Mouse (Mus musculus) liver, embryonic 14.5 days (tissue): ENCODE measurements at regions not wholly inside any gene's neighbourhood (a gene's known extent, or its start where the extent isn't known, plus 50 kb on each side); places are given as distances from the start of the nearest gene placed in this dataset.

Experiments
- CTCF ChIP-seq: IDR thresholded peaks from 2 replicates; pipeline ENCODE4 v1.5.1; 2016; ENCODE audit warnings: antibody characterized with exemption, low read depth, control low read depth
- EP300 ChIP-seq: IDR thresholded peaks from 2 replicates; pipeline ENCODE4 v1.6.1; 2016; ENCODE audit warnings: antibody characterized with exemption, low read depth

GRCm38 (mm10) chr11:10728818-10729549 is 385.0 kb upstream of the Vwc2 start:
- TF ChIP-seq CTCF, result no peak
- peak; percentile 61 for TF ChIP-seq EP300
